Mouse (Mus musculus): ENCODE data around the gene Vegfa. TPM values are rescaled to one million over a fixed set of nuclear protein-coding genes. Genes with fewer than 3 reads are reported as not detected.

Vegfa gene
- total RNA-seq, 2 experiments from 2014 or later = 192 to 209 TPM

- DNase-seq = peak; percentile 44
These were observed 6.1 kb downstream of the Vegfa start for GRCm38 (mm10) chr17:46025927-46026668.

- DNase-seq = no peak
These were observed 7.0 kb downstream of the Vegfa start for GRCm38 (mm10) chr17:46025207-46025606.

GRCm38 (mm10) chr17:46024192-46024591 is 8.0 kb downstream of the Vegfa start:
- DNase-seq = no peak

GRCm38 (mm10) chr17:46023572-46023971 is 8.6 kb downstream of the Vegfa start:
- no peak for DNase-seq

GRCm38 (mm10) chr17:46022934-46023333 is 9.2 kb downstream of the Vegfa start:
- no peak for DNase-seq

- no peak for DNase-seq
These were observed 9.7 kb downstream of the Vegfa start for GRCm38 (mm10) chr17:46022427-46022826.

GRCm38 (mm10) chr17:46021760-46022159 is 10.4 kb downstream of the Vegfa start:
- DNase-seq = no peak

- DNase-seq = no peak
These were observed 11.0 kb downstream of the Vegfa start for GRCm38 (mm10) chr17:46021173-46021572.

GRCm38 (mm10) chr17:46020579-46020978 is 11.6 kb downstream of the Vegfa start:
- DNase-seq = no peak

- no peak for DNase-seq
These were observed 13.5 kb downstream of the Vegfa start for GRCm38 (mm10) chr17:46018736-46019004.

GRCm38 (mm10) chr17:46017946-46018735 is 14.0 kb downstream of the Vegfa start:
- DNase-seq = no peak

GRCm38 (mm10) chr17:46016617-46017016 is 15.6 kb downstream of the Vegfa start:
- DNase-seq = no peak

GRCm38 (mm10) chr17:46015967-46016366 is 16.2 kb downstream of the Vegfa start:
- no peak for DNase-seq

GRCm38 (mm10) chr17:46014935-46015334 is 17.2 kb downstream of the Vegfa start:
- DNase-seq = no peak

- DNase-seq = no peak
These were observed 18.6 kb downstream of the Vegfa start for GRCm38 (mm10) chr17:46013549-46013948.

- no peak for DNase-seq
These were observed 20.0 kb downstream of the Vegfa start for GRCm38 (mm10) chr17:46012211-46012610.

- DNase-seq = no peak
These were observed 21.7 kb downstream of the Vegfa start for GRCm38 (mm10) chr17:46010462-46010861.

GRCm38 (mm10) chr17:46009182-46009581 is 23.0 kb downstream of the Vegfa start:
- DNase-seq = peak; percentile 60

GRCm38 (mm10) chr17:46005458-46005857 is 26.7 kb downstream of the Vegfa start:
- DNase-seq = no peak

GRCm38 (mm10) chr17:46004482-46004881 is 27.7 kb downstream of the Vegfa start:
- DNase-seq = no peak

GRCm38 (mm10) chr17:46003717-46004481 is 28.3 kb downstream of the Vegfa start:
- DNase-seq = peak; percentile 45

GRCm38 (mm10) chr17:45999366-45999940 is 32.7 kb downstream of the Vegfa start:
- no peak for DNase-seq

GRCm38 (mm10) chr17:45998363-45998762 is 33.8 kb downstream of the Vegfa start:
- DNase-seq = no peak

Data from heart, postnatal 4 days (tissue).